Mouse (Mus musculus) retina, postnatal 7 days (tissue): ENCODE data around the gene Avil.
A peak's percentile ranks its signal among the peaks of the same experiment; 100 is the strongest.

Source experiments
- DNase-seq: peaks from one replicate; pipeline ENCODE4 v3.0.0-alpha.2; 2012; ENCODE audit warnings: low read depth, low spot score

Avil gene

DNA sequence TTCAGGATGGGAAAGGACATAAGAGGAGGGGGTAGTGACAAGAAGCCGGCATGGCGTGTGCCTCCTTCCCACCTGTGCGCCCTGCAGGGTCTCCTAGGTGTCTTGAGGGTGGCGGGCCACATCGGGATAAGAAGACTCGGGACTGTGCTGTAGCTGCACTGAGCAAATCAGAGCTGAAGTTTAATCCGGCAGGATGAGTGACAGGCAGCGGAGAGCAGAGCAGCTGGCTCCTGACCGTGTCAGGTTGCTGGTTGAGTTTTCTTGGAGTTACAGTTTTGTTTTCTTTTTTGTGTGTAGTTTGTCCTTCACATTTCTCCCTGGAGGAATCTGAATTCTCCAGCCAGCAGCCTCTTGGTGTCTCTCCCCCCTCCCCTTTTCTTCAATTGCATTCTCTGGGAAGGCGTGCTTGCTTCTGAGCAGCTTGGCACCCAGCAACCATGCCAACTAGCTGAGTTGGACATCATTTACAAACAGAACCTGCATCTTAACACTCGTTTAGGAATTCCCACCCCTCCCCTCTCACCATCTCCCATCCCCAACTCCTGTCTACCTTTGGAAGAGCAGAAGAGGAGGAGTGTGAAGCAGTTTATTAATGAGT lies 19.5 kb upstream of the Avil start:
- no peak for DNase-seq

DNA sequence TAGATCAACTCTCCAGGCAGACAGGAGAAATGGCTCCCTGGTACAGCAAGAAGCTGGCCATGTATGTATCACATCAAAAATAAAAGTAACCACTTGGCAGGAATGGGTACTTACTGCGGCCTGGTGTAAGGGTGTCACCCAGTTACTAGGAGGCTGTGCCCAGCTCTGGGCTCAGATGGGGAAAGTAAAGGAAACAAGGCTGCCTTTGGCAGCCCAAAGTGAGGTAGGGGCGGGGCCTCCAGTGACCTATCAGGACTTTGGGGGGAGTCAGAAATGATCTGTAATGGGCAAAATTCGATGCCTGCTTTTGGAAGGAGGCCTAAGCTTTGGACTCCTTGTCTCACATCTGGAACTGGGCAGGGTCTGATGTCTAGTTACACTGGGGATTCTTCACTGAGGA lies 18.8 kb upstream of the Avil start:
- no peak for DNase-seq

DNA sequence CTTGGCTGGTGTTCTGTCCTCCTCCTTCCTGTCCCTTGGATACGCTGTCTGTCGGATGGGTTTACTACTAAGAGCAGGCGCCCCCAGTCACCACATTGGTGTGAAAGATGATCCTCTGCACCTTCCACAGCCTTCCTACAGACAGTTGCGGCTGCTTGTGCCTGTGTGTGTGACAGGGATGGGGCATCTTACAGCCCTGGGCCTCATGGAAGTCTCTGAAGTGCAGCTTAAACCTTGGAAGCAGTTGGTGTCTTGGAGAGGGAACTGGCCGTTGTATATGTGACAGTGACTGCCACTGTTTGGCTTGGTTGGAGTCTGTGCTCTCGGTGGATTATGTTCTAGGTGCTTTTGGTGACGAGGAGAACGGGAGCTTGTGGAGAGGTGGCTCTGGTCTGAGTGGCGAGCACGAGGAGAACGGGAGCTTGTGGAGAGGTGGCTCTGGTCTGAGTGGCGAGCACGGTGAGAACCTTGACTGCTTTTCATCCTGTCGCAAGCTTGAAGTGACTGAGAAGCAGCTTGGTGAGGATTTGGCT lies 17.2 kb upstream of the Avil start:
- no peak for DNase-seq

DNA sequence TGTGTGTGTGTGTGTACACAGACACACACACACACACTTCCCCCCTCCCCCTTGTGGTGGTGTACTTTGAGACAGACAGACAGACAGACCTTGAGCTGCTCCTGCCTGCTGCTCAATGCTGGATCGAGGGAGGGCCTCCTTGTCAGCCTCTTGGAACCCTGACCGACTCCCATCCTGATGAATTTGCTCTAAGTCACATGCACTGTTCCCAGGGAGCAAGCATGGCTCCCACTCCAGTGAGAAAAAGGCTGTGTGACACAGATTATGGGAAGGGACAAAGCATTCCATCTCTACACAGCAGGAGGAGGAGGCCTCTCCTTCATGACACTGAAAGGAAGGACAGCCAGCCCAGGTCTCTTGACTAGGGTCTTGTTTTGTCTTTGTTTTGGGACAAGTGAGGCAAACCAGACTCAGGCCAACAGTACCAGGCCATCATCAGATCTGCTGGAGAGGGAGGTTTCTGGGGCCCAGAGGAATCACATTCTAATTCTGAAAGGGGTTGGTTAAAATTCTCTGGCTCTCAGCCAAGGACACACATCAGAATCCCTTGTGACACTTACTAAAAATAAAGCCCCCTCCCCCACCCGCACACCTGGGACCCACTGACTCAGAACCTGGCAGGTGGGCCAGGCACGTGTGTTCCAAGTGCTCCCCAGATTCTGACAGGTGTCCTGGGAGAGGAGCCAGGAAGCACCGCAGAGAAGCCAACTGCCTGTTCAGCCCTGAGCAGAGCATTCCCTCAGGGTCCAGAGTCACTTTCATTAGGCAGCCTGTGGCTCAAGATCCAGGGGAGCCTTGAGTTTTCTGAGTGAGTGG lies 16.1 kb upstream of the Avil start:
- no peak for DNase-seq

DNA sequence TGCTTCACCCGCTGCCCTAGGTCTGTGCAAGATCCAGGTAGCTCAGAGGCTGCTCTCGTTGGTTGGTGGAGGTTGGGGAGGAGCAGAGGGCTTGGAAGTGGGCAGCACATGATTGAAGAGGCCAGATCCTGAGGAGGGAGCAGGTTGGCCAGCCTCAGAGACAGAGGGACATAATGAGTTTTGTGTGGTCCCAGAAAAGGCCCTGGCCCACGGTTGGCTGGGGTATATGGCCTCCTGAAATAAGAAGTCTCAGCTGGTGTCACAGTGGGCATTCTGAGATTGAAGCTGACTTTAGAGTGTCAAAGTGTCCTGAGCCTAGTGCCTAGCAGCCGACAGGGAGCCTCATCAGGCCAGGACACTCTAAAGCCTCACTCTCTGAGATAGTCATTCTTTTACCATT lies 15.4 kb upstream of the Avil start:
- DNase-seq = no peak

DNA sequence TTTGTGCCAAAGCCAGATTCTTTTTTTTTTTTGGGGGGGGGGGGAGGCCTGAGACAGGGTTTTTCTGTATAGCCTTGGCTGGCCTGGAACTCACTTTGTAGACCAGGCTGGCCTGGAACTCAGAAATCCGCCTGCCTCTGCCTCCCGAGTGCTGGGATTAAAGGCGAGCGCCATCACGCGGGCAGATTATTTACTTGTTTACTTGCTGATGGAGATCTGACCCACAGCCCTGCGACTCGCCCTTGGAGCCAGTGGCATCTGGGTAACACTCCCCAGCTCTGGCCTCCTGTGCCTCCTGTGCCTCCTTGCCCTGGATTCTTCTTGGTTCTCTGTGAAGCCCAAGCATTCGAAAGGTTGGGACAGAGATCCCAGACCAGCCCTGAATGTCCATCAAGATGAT lies 14.9 kb upstream of the Avil start:
- DNase-seq = no peak

DNA sequence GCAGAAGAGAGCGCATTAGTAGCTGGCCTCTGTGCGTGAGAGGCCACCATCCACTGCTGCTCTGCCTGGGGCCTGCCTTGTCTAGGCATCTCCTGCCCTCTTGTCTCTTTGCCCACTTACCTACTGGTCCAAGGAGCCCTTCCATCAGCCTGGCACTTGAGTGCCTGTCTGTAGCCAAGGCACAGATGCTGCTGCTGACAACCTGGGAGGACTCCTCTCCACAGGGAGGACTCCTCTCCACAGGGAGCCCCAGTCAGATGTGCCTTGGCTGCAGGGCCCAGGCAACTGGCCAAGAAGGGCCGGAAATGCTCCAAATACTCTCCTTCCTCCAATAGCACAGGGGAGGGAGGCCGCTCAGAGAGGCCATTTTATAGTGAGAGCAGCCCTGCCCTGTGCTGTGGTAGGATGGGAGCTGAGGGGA lies 14.0 kb upstream of the Avil start:
- no peak for DNase-seq

DNA sequence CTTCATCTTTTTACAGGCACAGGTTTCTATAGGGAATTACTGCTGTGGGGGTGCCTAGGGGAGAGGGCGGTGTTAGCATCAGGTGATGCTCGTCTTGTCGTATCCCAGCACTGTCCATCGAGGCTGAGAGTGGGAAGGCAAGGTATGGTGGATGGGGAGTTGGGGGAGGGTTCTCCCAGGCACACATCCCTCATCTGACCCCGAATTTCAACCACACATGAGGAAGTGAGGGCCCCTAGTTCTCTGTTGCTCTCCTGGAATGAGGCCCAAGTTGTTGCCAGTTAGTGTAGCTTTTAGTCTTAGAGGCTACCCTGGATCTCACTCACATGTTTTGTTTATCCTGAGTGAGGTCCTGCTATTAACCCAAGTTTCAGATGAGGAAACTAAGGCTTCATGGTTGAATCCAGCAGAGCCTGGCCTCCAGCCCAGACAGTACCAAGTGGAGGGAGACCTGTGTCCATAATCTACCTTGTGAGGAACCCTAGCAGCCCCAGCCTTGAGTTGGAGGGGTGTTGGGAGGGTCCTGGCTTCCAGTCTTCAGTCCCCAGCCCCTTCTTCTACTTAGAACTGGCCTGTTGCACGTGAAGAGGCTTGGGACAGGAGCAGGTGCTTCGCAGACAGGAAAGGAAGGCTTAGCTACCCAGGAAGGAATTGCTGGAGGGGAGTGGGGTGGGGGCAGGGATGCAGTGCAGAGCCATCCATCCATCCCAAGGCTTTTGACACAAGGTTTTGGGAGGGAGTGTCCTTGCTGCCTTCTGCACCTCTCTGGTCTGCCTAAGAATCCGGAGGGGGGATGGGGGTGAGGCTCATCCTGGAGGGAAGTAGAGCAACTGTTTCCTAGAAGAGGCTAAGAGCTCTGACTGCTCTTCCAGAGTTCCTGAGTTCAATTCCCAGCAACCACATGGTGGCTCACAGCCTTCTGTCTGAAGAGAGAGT lies 13.1 kb upstream of the Avil start:
- no peak for DNase-seq

DNA sequence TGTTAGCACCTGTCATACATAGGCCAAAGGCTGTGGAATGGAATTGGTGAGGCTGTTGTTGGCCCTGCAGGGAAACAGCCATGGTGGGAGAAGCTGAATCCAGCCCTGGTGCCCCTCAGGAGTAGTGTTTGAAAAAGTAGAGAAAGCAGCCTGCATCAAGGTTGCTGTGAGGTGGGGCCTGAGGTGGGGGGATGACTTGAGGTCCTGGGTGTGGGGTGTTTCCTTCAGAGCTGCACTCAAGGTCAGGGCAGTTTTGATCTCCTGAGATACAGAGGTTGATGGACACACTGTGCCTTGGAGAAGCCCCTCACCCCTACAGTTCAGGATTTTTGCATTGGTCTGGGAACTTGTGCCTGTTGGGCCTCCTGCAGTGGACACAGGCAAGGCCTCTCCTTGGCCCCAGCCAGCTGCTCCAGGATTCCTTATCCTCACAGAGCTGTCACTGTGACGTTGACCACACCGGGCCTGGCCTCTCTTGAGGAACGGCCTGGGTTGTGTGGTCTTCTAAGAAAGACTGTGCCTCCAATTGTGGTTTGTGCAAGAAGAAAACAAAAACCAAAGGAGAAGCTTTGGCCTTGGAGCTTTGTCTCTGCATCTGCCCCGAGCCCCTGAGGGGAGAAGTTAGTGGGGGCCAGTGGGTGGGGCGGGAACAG lies 11.9 kb upstream of the Avil start:
- no peak for DNase-seq

DNA sequence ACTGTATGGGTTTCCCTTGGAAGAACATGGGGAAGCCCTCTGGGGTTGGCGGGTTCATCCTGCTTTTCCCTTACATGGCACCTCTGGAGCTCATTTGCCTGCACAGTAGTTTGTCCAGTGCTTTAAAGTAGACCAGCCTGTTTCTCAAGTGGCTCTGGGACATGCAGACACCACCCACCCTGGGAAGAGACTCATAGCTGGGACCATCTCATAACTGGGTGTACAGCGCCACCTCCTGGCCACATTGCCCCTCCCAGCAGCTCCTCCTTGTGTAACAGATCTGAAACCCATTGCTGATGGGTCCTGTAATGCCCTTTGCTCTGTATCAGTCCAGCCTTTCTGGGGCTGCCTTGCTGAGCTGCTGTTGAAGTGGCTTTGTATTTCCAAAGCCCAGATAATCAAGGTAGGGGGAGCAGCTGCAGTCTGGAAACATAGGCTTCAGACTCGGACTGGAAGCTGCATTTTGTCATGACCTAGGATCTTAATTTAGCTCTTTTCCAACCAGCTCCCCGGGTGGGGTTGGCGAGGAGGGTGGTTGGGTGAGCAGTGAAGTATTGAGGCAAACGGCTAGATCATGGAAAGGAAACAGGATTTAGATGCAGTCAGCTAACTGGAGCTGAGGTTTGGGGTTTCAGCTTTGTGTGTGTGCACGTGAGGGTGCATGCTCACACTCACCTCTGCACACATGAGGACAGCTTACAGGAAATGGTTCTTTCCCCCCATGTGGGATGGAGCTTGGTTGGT lies 10.0 kb upstream of the Avil start:
- DNase-seq = peak; percentile 78

DNA sequence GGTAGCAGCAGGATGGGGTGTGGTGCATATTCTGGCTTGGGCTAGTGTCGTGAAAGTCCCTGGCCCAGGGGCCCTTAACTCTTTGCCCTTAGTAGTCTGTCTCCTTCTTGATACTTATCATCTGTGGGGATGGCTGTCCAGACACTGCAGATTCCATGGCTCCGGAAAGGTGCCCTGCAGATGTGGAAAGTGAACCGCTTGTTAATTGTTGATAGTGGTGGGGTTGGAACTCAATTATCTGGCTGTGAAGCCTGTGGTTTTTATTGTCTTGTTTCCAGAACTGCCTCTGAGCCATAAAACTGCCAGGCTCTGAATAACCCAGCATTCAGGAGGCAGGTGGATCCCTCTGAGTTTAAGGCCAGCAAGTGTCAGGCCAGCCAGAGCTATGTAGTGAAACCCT lies 8.8 kb upstream of the Avil start:
- no peak for DNase-seq

DNA sequence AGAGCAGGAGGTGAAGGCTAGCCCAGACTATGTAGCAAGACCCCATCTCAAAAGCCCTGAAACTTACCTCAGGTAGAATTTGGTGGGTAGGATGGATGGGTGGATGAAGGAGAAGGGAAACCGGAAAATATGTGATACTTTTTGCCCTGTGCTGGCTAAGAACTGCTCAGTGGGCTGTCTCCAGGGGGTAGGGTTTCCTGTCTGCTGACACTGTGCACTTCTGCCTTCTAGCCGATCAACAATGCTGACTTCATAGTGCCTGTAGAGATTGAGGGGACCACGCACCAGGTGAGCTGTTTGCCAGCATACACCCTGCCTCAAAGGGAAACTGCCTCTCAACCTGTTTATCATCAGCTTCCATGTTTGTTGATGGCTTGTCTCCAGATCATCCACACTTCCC lies 6.9 kb upstream of the Avil start:
- DNase-seq = no peak

DNA sequence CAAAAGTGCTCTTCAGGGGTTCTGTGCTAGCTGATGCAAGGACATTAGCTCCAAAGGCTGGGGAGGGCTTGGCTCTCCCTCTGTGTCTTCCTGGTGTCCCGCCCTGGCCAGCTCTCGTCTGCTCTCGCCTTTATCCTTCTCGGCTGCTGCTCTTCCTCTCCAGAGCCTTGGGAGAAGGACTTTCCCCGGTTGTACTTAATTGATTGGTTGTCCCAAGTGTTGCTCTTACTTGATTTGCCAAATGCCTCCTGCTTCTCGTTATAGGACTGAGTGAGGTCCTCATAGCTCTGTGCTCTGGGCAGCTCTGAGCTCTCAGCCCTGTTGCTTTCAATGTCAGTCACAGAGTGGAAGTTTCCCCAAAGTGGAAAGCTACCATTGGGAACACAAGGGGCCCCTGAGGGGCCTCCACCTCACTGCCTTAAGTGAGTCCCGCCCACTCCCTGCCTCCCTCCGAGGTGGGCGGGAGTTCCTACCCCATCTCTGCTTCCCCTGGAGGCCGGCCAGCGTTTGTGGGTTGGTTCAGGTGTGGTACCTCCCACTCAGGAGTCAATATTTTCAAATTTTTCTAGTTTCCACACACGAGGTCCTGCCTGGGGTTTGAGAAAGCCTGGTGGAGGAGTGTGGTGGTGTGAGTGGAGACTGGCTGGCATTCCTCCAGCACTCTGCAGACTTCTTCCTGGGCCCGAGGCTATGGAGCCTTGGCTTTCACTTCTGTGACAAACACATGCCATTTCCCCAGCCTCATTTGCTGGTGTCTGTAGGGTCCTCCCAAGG lies 3.0 kb upstream of the Avil start:
- no peak for DNase-seq

DNA sequence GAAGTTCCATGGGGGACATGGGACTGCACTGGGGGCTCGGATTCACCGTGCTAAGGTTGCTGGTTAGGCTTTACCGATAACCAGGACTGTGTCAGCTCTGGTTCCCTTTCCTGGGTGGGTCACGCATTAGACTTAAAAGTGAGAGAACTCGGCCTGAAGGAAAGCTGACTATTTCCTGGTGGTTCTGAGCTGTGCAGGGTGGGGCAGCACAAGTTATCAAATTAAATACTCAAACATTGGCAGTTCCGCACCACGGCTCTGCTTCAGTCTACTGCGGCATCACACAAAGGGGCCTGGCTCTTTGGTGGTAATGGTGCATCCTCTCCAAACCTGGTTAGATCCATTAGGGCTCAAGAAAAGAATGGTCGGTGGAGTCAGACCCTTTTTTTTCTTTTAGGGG lies 788 bp downstream of the Avil start:
- no peak for DNase-seq

DNA sequence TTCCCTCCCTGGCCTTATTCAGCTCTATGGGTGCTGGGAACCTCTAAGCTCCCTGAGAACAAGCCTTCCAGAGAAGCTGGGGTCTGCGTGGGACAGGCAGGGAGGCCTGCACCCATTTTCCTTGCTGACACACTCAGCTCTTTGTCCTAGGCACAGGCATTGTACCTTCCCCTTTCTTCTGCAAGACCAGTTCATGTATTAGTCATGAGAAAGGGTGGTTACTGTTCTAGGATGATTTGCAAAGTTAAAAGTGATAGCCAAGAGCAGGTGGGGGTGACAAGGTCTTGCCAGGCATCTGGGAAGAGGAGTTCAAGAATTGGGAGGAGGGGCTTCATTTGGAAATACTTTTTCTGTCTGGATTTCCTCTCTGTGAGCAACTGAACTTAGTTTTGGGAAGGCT lies 1.5 kb downstream of the Avil start:
- no peak for DNase-seq

DNA sequence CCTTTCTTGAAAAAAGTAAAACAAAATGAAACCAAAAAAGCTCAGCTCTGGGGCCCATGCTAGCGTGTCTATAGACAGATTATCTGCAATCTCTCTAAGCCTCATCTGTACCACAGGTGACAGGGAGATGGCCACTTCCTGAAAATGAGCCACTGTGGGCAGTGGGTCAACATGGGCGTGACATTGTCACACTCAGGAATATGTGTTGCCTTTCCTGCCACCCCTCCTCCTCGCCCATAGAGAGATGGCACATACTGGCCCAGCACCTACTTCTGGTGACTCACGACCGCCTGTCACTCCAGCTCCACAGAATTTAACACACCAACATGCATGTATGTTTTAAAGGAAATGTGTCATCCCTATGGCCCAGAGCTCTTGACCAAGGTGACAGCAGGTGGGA lies 2.3 kb downstream of the Avil start:
- DNase-seq = no peak

DNA sequence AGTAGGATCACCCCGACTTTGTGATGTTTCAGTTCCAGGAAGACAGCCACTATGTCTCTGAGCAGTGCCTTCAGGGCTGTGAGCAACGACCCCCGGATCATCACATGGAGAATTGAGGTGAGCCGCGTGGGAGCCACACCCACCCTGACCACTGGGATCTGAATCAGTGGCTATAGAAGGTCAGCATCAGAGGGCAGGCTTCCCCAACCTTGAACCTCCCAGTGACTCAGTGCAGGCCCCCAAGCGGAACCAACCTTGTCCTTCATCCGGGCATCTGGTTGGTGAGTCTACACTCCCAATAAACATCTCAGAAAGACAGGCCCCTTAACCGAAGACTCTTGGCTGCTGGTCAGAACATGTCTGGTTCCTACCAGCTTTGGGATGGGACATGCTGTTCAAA lies 2.8 kb downstream of the Avil start:
- DNase-seq = no peak

DNA sequence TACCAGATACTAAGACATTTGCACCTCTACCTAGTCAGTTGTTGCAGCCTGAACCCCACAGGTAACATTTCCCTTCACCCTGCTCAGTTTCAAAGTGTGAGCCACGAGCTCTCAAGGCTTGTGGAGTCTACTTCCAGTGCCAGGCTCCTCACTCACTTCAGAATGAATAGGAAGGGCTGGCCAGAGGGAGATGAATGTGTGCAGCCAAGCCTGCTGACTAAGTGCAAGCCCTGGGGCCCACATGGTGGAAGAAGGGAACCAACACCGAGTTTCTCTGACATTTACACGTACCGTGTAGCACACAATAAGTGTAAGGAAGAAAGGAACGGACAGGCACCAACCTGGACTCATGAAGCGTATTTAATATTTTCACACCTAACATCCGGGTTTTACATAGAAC lies 3.3 kb downstream of the Avil start:
- DNase-seq = no peak

DNA sequence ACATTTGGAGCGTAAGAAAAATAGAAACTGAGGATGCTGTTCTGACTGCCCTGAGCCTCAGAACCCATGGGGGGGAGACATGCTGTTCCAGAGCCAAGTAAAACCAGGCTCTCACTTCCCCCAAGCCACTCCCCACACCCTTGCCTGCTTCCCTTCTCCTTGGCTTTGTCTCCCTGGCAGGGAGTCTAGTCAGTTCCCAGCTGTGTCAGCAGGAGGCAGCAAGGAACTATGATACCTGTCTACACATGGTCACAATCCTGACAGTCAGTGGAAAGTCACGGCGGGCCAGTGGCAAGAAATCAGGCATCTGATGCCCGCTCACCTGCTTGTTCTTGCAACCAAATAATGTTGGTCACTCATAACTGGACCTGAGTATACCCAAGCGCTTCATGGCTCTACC lies 16.0 kb downstream of the Avil start:
- no peak for DNase-seq

DNA sequence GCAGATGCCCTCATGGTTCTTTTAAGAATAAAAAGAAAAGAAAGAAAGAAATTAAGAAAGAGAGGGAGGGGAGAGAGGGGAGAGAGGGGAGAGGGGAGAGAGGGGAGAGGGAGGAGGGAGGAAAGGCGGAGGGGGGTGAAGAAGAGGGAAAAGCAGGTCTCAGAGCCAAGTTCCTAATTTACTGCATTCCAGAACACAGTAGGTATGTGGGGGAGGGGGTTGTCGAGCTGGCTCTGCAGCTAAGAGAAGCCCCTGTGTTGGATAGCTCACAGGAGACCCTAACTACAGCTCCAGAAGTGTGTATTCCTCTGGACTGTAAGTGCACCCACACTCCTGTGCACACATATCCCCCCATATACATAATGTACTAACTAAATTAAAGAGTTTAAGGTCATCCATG lies 16.6 kb downstream of the Avil start:
- DNase-seq = no peak
